Mouse (Mus musculus): ENCODE results near the gene Tssk1.

Gene Tssk1
- long read RNA-seq, experiment 1 = 0 reads
- long read RNA-seq, experiment 2 = 0 reads

- intact Hi-C loops (cut with DNase I) = no loop called here
Observed at GRCm38 (mm10) chr16:17893923-17894322, at the start of gene Tssk1. Tssk1 (plus strand) TSS chr16:17894223.

DNA sequence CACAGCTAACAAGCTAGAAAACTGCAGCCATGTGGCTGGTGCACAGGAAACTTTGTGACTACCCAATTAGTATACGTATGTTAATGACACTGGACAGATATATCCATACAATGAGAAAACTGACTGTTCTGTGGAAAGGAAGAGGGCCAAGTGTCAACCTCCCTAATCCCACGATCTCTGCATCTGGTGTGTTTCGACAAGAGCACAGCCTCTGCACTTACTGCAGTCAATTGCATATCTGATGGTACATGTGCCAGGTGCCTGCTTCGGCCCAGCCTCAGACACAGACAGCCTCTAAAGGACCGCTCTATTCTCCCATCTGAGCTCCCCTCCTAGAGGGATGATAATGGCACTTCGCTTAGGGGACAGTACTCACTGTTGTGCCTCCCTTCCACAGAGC, 45.6 kb upstream of the Tssk1 start:
- intact Hi-C loops (cut with DNase I) = no loop called here

DNA sequence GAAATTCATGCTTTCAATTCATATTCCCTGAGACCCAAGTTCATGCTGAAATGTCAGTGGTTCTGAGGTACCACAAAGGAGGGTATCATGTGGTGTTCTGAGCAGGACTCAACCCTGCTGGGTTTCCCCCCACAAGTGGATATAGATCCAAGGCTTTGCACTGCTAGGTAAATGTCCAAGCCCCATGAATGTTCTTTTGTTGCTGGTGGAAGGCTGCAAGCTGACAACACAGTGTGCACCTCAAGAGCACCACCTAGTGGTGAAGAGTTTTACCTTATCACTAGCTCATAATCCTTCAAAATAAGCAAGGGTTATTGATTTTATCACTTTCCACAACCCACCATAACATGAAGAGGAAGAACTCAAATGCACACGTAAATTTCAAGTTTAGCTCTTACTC, 45.1 kb upstream of the Tssk1 start:
- intact Hi-C loops (cut with DNase I) = no loop called here

DNA sequence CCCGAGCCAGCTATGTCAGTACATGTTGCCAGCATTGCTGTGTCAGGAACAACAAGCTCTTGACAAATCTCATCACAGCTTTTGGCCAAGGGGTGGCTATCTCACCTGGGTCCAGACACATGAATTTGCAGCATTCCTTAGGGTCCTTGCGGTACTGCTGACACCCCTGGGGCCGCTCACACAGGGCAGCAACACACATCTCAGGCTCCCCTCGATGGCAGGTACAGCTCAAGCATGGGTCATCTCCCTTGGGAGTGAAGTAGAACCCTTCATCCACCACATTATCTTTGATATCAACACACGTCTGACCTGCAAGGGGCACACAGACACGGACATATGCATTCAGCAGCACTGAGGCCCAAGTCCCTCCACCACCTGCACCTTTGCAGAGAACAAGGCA, 44.5 kb upstream of the Tssk1 start:
- intact Hi-C loops (cut with DNase I) = no loop called here

GRCm38 (mm10) chr16:17851331-17851730, 42.7 kb upstream of the Tssk1 start:
- intact Hi-C loops (cut with DNase I) = no loop called here

GRCm38 (mm10) chr16:17851860-17852259, 42.2 kb upstream of the Tssk1 start:
- intact Hi-C loops (cut with DNase I) = no loop called here

DNA sequence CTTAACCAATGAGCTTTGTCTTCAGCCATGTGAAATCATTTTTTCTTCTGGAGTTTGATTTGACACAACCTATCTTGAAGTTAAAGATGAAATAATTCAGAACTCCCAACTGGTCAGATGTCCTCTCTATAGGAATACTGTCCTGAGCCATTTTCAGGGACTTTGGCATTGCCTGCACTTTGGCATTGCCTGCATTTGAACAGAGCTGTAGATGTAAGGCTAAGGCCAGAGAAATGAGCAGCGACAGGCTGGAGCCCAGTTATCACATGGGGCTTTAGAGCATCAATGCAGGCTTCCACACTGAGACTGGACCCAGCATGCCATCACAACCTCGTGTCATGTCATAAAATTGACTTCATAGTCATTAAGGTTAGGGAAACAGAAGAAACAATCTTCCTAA, 40.8 kb upstream of the Tssk1 start:
- intact Hi-C loops (cut with DNase I) = no loop called here

DNA sequence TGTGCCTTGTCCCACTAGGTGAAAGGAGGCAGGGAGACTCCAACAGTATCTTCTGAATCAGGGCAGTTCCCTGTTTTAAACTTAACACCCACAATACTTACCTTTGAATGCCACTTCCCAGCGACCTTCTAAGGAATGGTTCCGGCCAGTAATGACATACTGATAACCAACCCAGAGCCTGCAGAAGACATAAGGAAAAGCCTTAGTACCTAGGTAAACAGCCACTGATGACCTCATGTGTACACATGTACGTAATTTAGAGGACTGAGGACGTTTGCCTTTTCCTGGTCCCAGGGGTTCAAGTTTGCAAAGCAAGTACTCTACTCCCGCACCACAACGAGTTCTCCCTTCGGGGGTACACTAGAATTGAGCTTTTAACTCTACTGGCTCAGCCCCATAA, 36.9 kb upstream of the Tssk1 start:
- intact Hi-C loops (cut with DNase I) = no loop called here

- intact Hi-C loops (cut with DNase I) = no loop called here
Observed at GRCm38 (mm10) chr16:17858592-17858991, 35.4 kb upstream of the Tssk1 start.

- intact Hi-C loops (cut with DNase I) = no loop called here
Observed at GRCm38 (mm10) chr16:17865293-17865692, 28.7 kb upstream of the Tssk1 start.

GRCm38 (mm10) chr16:17865770-17866169, 28.3 kb upstream of the Tssk1 start:
- intact Hi-C loops (cut with DNase I) = no loop called here

DNA sequence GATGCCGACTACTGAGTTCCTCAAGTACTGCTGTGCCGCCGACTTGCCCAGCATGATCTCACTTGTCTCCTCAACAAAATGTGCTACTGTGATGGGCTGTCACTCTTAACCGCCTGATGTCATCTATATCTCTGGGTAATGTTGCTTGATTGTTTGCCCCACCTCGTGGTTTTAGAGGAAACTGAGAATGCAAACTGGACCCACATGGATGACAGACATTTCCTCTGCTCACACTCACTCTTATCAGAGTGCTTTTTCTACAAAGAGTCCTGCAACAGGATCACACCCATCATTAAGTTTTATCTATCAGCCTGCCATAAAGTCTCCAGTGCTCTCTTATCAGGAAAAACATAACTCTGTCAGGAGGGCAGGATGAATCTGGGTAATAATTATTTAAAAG, 22.8 kb upstream of the Tssk1 start:
- intact Hi-C loops (cut with DNase I) = no loop called here

DNA sequence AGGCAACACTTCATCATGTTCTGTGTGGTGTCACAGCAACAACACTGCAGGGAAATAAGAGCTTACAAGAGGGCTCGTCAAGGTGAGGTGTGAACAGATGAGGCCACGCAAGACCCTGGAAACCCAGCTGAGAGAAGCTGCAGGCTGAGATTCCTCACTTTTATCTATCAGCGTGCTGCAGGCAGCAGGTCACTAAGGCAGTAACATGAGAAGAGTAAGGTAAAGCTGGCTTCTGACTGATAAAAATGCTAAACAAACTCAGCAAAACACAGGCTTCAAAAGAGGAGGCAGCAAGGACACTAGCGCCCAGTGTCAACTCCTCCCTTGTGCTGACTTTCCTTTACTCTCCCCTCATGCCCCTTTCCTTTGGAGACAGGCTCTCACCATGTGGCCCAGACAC, 21.0 kb upstream of the Tssk1 start:
- intact Hi-C loops (cut with DNase I) = no loop called here

- intact Hi-C loops (cut with DNase I) = no loop called here
Observed at GRCm38 (mm10) chr16:17875174-17875573, 18.8 kb upstream of the Tssk1 start.

- intact Hi-C loops (cut with DNase I) = no loop called here
Observed at GRCm38 (mm10) chr16:17876096-17876495, 17.9 kb upstream of the Tssk1 start.

GRCm38 (mm10) chr16:17879571-17879970, 14.5 kb upstream of the Tssk1 start:
- intact Hi-C loops (cut with DNase I) = no loop called here

- intact Hi-C loops (cut with DNase I) = no loop called here
Observed at GRCm38 (mm10) chr16:17882196-17882595, 11.8 kb upstream of the Tssk1 start.

- intact Hi-C loops (cut with DNase I) = no loop called here
Observed at GRCm38 (mm10) chr16:17884116-17884515, 9.9 kb upstream of the Tssk1 start.

DNA sequence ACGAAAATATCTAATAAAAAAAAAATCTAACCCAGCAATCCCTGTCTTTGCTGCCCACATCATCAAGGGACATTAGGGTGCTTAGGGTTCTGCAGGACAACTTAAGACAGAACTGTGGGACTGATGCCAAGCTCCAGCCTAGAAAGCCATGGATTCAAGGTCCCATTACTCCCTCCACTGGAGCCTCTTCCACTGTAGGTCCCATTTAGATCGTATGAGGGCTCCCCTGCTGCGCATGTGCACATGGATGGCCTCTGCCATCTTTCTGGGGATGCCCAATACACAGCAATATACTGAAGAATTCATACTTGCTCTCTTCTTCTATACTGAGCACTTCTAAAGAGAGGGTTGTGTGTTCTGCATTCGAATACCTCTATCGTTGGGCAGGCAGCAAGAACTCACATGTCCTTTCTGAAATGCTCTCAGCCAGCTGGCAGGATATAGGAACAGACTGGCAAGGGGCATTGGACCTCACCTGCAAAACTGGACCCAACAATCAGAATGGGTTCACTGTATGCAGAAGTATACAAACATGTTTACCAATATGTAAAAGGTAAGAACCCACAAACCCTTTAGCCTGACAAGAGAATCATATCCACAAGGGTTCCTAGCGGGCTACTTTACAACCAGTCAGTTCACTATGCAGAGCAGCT, 4.2 kb upstream of the Tssk1 start:
- intact Hi-C loops (cut with DNase I) = no loop called here

DNA sequence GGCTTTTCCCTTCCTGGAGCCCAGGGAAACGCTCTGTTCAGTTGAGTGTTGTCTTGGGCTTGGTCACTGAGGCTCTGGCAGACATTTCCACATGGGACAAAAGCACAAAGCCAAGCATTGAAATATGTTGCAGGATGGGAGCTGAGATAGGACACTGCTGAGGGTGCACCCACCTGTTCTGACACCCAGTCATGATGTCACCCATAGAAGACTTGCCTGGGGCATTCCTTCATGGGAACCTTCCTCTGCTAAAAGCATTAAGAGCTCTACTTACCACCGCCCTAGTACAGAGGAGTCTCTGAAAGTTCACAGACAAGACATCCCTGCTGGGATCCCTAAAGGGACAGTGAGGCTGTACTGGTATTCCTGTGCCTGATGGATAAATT, 3.7 kb upstream of the Tssk1 start:
- intact Hi-C loops (cut with DNase I) = no loop called here

DNA sequence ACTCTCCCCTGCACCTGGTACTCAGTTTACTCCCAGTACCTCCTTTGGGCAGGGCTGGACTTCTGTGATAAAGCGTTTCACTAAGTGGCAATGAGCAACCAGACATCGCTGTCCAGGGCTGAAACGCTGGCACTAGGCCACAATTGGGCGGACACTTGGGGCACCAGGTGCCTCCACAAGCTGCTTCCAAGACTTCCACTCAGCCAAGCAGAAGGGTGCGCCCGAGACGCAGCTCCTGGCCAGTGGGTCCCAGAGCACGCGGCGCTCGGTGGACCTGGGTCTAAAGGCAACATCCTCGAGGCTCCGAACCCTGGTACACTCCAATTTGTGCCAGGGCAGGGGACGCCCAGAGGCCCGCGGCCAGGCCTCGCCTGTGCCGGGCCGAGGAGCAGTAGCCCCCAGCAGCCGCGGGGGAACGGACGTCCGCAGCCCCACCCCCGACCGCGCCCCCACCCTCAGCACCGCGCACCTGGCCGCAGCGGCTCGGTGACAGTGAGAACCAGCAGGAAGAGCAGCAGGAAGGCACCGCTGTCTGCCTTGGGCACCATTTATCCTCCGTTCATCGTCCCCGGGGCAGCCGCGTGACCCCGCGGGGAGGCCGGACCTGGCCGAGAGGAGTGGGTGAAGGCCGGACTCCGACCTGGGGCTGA, 3.0 kb upstream of the Tssk1 start:
- intact Hi-C loops (cut with DNase I) = no loop called here

GRCm38 (mm10) chr16:17891567-17891959, 2.5 kb upstream of the Tssk1 start, which contains the start of gene Gm20518:
Gm20518 (minus strand) TSS chr16:17891671.
- intact Hi-C loops (cut with DNase I) = no loop called here

DNA sequence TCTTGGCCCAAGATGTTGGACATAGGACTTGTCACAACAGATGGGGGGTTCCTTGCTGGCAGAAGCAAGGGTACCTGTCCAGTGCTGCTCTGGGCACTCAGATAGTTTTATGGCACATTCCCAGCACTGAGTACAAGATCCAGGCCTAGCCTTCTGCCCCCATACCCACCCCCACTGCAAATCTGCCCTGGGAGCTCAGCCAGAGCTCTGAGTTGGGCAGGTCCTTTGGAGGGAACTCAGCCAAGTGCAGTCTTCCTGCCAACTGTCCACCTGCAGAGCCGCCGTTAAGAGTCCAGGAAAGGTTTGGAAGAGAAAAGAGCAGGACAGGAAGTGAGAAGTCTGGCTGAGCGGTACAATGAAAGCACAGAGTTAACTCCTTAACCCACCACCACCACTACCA, 1.4 kb upstream of the Tssk1 start:
- intact Hi-C loops (cut with DNase I) = no loop called here
